16 mouse cellular contexts compared by ENCODE assay signal in genomic region chr14:86677015-86677414, GRCm38 (mm10).
DNase-seq lines count a peak whose midpoint lies in the region; ATAC-seq and TF ChIP-seq lines count a peak whose summit lies in the region.
"Had no signal": no experiment of that assay in that cellular context is flagged by ENCODE, and none has a peak within 500 bp of the region (broad histone marks: within the 10 kb centered on the region; RNA-seq: fewer than 3 reads in every experiment).

No protein-coding gene starts in this region.

- no peaks in the 10 kb centered on the region for H3K4me1 ChIP-seq in lung, embryonic 14.5 days (ENCODE audit: insufficient read depth)
- H3K4me1 ChIP-seq in forebrain, postnatal 0 days (ENCODE audit: insufficient read depth) = no peaks in the 10 kb centered on the region; the same call in 1 of the 2 replicates
- H3K4me1 ChIP-seq: kidney, embryonic 15.5 days had no signal

- H3K36me3 ChIP-seq in lung, embryonic 14.5 days (ENCODE audit: insufficient read depth) = no peaks in the 10 kb centered on the region
- no peaks in the 10 kb centered on the region for H3K36me3 ChIP-seq in forebrain, postnatal 0 days (ENCODE audit: insufficient read depth)
- H3K36me3 ChIP-seq: kidney, embryonic 15.5 days had no signal

- H3K27ac ChIP-seq in lung, embryonic 14.5 days (ENCODE audit: low read depth) = no peak overlapping the region
- 0 out of 2 replicates have a peak overlapping the region, but pooled peaks have one; percentile 45 for H3K27ac ChIP-seq in forebrain, postnatal 0 days (ENCODE audit: low read depth, low read length)
- H3K27ac ChIP-seq: heart, adult 2 months; kidney, embryonic 15.5 days; left cerebral cortex, adult 2 months; macrophage had no signal

- H3K9ac ChIP-seq in lung, embryonic 14.5 days = no peak overlapping the region
- H3K9ac ChIP-seq in forebrain, postnatal 0 days = peak overlapping the region; percentile 10; the same call in 1 of the 2 replicates
- H3K9ac ChIP-seq: kidney, embryonic 15.5 days had no signal

- no peak overlapping the region for H3K4me3 ChIP-seq in lung, embryonic 14.5 days (ENCODE audit: low read depth, low read length)
- H3K4me3 ChIP-seq in forebrain, postnatal 0 days (ENCODE audit: low read depth, low read length) = no peak overlapping the region
- H3K4me3 ChIP-seq: heart, adult 2 months; kidney, embryonic 15.5 days; left cerebral cortex, adult 2 months had no signal

- no peak overlapping the region for H3K4me2 ChIP-seq in lung, embryonic 14.5 days
- H3K4me2 ChIP-seq in forebrain, postnatal 0 days (ENCODE audit: low read depth) = peak overlapping the region; percentile 6; the same call in 1 of the 2 replicates
- H3K4me2 ChIP-seq: kidney, embryonic 15.5 days had no signal

- no peaks in the 10 kb centered on the region for H3K27me3 ChIP-seq in lung, embryonic 14.5 days (ENCODE audit: insufficient read depth, low read length)
- H3K27me3 ChIP-seq in forebrain, postnatal 0 days (ENCODE audit: insufficient read depth, low read length) = no peaks in the 10 kb centered on the region
- H3K27me3 ChIP-seq: kidney, embryonic 15.5 days had no signal

- peak; percentile 20 for DNase-seq in lung, embryonic 14.5 days
- no peak for DNase-seq in lung, postnatal 4 days
- DNase-seq in brain, embryonic 14.5 days (ENCODE audit: low read depth) = peak; percentile 84
- DNase-seq in forebrain, postnatal 0 days = peak; percentile 66
- DNase-seq in mesoderm, embryonic 11.5 days (ENCODE audit: low read depth, low spot score) = peak; percentile 10
- no peak for DNase-seq in cerebellum, adult 9-10 months
- no peak for DNase-seq in heart, adult 18-20 months
- DNase-seq: adrenal gland, adult 8-10 months; cerebellum, adult 9-11 months; heart, adult 2 months; right cerebral cortex, postnatal 4 days; thymus, postnatal 25 days had no signal

- TF ChIP-seq POLR2A in brain, embryonic 14.5 days (IDR thresholded peaks at IDR 0.05; ENCODE audit: borderline replicate concordance, extremely low read depth, insufficient read depth, insufficient read length, poor library complexity, severe bottlenecking) = no peak

- no peak for ATAC-seq in lung, embryonic 14.5 days (ENCODE audit: insufficient read depth)
- ATAC-seq in forebrain, postnatal 0 days = peak; percentile 62; the same call in 1 of the 2 replicates

- no peaks in the 10 kb centered on the region for H3K9me3 ChIP-seq in lung, embryonic 14.5 days (ENCODE audit: low read depth, low read length)
- no peaks in the 10 kb centered on the region for H3K9me3 ChIP-seq in forebrain, postnatal 0 days (ENCODE audit: low read length)
- H3K9me3 ChIP-seq: G1E; kidney, embryonic 15.5 days had no signal

- TF ChIP-seq CTCF in lung, embryonic 14.5 days (IDR thresholded peaks at IDR 0.05; ENCODE audit: low read depth) = no peak
- no peak for TF ChIP-seq CTCF in brain, embryonic 14.5 days (IDR thresholded peaks at IDR 0.05; ENCODE audit: borderline replicate concordance, extremely low read depth, insufficient read depth, insufficient read length)
- TF ChIP-seq CTCF in forebrain, postnatal 0 days (IDR thresholded peaks at IDR 0.05; ENCODE audit: low read depth) = 0 out of 2 replicates have a peak, but pooled peaks have one; percentile 2

- 43% methylated on average over 6 of the region's 6 CpGs for WGBS in lung, embryonic 14.5 days
- 10% methylated on average over 6 of the region's 6 CpGs for WGBS in forebrain, postnatal 0 days

Comparison
In these comparisons a context has a peak if more than half of its experiments do, and no peak if none do; other contexts are left out.
1. DNase-seq: peak in lung, embryonic 14.5 days (single experiment), brain, embryonic 14.5 days (single experiment), forebrain, postnatal 0 days (single experiment) and mesoderm, embryonic 11.5 days (single experiment); none in lung, postnatal 4 days (0 of 2), cerebellum, adult 9-10 months (single experiment) and heart, adult 18-20 months (0 of 2).